Mouse (Mus musculus) monocyte, adult 2 months (primary cell): ENCODE results near the gene Hdac9.

ENCODE experiments used
- DNase-seq, 2 experiments: peaks; one replicate each; pipeline ENCODE4 v3.0.0; 2022; ENCODE audit warnings: low spot score in 2 of 2, low read depth in 1 of 2

Hdac9 gene

DNA sequence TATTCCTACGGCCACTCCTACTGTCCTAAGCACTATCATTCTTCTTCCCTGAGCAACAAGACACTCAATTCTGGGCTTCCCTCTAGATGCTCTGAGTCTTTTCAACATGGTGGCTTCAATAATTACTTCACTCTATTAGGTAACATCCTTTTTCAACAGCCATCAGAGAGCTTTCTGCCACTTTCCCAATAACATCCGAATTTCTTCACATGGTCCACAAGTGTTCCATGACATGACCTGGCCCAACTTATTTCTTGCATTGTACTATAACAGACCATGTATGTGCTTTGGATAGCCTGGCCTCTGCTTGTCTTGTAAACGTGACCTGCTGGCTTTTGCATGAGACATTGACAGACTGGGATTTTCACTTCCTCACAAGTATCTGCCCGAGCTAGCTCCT lies 538.3 kb downstream of the Hdac9 start:
- no peak for DNase-seq

DNA sequence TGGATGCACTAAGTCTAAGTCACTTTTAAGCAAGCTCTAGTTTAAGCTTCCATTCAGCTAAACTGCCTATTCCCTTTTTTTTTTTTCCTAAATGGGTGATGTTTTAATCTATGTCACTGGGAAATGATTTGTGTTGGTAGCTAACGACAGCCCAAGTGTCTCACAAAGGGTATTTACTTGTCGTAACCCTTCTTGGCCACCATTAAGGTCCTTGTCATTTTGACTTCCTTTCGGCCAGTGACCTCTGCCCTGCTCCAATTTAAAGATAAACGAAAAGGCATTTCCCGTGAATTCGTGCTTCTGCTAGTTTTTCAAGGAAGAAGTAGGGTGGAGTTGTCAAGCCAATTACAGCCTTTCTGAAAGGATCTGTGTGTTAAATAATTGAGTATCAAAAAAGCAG lies 565.0 kb downstream of the Hdac9 start:
- no peak for DNase-seq

DNA sequence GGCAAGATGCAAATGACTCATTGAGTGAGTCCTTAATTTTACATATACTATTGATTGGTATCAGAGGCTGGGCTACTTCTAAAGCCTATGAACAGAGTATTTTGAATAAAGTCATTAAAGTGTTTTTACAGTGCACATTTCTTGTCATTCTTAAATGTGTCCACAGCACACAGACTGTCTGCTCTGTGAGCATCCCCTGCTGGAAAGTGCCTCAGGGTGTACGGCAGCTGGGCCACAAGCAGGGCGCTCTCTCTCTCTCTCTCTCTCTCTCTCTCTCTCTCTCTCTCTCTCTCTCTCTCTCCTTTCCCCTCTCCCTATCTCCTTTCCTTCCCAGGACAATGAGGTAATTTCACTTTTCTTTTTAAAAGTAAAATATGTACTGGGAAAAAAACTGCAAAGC lies 569.4 kb downstream of the Hdac9 start:
- DNase-seq, result no peak

DNA sequence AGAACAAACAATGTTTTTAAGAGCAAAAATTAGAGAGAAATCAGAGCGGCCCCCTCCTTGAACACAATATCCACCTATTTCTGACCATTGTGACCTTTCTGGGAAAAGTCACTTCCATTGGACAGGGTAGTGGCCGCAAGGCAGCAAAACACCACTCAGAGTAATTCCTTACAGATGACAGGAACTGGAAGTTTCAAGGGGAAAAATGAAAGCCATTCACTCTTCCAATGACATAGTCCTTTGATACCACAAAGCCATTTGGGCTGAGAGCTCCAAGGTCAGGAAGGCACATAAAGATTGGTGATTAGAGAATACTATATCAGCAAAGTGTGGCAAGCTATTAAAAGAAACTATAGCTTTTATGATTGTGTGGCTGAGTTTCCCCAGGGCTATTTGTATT lies 574.1 kb downstream of the Hdac9 start:
- DNase-seq, result no peak

DNA sequence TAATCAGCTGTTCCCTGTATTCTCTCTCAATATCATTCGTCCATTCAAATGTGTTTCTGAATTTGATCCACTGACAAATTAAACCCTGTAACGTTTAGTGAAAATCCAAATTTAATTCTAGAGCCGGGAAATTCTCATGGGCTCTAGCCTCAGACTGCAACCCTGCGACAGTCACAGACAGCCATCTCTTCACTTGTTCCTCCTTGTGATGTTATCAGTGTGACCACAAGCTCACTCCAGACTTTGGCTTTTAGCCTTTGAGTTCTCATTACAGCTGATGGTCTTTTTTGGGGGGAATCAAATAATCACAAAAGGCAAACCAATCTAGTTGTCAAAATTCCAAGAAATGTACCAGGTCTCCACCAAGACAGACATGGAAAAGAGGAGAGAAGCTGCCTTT lies 578.0 kb downstream of the Hdac9 start:
- no peak for DNase-seq

DNA sequence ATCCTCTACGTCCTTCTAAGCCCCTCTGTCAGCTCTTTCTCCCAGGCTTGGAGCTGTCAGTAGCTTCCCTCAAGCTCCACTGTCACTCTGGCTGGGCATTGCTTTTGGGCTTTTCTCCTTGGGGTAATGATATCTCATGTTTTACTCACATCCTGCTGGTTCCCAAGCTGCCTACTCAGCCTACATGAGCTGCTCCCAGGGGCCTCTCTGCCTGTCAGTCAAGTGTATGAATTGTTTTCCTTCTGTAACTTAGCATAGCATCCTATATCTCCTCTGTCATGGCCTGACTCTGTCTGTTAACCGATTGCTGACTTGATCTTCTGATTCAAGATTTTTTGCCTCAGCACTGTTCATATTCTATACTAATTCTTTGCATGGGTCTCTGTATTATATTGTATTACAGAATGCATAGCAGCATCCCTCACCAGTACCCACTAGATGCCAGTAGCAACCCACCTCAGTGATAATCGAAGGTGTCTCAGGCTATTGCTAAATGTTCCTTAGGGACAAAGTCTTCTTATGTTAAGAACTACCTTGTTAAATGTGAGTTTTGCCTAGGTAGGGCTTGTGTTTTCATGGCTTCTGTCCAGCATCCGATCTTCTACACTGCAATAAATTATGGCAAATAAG lies 582.3 kb downstream of the Hdac9 start:
- DNase-seq, result no peak

DNA sequence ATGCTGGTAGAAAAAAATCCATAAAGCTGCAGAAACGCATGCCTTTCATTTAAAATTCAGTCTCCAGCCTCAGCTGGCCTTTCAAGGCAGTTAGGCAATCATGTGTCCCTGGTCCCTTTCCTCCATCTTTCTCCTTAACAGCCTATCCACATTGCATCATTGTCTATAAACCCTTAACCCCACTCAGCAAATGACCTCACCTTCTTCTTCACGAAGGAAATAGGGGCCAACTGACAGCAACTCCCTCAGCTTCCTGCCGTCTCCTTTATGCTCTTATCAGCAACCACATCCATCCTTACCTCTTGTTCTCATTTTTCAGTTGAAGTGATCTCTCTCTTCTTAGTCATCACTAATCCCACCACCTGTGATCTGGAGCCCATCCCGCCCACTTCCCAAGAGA lies 584.0 kb downstream of the Hdac9 start:
- no peak for DNase-seq

DNA sequence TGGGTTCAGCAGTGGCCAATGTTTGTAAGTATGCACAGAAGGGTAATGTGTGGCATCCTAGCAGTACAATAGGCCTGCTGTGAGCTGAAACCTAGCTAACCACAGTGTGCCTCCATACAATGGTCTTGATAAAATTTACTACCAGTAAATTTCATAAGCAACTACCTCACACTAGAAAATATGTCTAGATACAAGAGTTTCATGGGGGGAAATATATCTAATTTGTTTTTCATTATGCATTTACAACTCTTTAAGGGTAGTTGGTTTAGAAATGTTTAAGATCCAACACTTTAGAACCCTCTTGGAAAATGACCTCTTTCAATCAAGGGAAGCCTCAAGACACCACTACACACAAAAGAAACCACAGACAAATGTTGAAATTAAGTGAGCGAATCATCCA lies 589.8 kb downstream of the Hdac9 start:
- DNase-seq, result no peak

DNA sequence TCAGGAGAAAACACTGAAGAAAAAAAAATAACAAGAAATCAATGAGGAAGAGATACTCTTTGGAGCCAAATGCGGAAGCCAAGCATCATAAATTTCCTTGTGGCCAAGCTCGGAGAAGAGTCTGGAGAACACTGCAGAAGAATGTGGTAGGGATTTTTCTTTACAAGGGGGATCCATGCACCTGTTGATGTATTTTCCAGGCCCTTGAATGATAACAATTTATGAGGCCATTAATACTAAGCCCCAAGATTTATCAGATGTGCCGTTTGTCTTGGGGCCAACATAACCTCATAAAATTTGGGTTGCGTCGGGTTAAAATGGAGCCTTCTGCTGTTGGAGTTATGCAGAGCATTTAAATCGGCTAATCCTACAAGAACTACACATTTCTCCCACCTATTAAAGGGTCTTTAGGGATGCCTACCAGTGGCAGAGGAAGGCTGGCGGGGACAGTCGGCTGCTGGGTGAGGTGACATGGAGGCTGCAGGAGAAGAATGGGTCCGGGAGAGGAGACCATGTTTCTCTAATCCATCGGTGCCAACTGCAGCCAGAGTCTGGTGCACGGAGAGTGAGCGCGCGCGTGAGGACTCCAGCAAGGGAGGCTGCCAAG lies 604.7 kb downstream of the Hdac9 start:
- no peak for DNase-seq

DNA sequence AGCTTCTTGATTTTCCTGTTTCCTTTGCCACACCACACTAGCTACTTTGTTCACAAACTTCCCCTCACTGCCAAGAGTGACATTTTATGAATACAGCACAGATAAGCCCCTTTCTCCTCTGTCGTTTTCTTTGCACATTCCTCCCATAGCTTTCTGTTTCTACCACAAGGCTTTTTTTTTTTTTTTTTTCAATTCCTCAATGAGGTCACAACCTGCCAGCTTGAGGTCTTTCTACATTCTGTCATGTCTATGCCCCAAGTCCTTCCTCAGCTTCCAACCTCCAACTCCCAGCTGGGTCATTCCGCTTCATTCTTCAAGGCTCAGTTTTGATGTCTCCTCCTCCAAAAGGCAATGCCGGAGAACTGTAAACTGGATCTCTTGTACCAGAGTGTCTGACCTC lies 611.4 kb downstream of the Hdac9 start:
- no peak for DNase-seq

DNA sequence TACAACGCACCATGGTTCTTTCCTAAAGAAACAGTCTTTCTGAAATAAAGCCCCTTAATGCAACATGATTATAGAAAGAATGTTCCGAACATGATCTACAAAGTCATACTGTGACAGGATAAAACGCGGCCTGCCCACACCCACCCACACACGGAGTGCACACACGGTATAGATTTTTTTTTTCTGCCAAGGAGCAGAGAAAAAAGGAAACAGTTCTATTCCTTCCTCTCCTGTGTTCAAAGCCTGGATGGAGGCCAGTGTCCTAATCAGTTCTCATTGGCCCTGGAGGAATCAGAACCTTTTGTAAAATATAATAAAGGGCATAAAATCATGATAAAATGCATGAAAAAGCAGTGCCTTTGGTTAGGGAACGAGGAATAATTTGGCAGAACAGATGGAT lies 624.5 kb downstream of the Hdac9 start:
- DNase-seq, result no peak

DNA sequence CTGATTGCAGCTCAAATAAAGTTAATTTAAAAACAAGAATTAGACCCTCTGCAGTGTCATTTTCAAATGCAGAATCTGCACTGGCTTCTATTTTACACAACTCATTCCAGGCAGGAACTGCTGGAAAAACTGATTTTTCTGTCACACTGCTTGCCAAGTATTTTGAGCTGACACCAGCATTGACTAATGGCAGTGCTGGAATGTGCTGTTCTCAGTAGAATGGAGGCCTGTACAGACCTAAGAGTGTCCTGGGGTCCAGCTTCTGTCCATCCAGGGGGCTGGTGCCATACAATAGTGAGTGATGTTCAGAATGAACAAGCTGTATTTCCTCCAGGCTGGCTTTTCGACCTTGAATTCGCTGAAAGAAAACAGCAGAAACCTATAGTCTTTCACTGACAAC lies 629.7 kb downstream of the Hdac9 start:
- DNase-seq, result no peak

DNA sequence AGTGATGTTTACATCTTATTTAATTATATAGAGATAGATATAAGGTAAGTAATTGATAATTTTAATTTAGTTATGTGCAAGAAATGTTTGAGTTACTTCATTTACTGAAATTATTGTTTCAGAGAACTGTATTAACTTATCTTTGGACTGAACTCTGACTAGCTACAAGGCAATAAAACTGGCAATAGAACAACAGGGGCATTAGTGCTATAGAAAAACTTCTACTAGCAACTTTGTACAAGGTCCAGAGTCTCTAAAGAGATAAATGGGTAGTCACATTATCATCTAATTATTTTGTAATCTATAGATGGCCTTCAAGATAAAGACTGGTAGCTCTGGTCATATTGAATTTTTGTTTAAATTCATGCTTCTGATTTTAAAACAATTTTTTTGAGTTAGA lies 632.0 kb downstream of the Hdac9 start:
- no peak for DNase-seq

DNA sequence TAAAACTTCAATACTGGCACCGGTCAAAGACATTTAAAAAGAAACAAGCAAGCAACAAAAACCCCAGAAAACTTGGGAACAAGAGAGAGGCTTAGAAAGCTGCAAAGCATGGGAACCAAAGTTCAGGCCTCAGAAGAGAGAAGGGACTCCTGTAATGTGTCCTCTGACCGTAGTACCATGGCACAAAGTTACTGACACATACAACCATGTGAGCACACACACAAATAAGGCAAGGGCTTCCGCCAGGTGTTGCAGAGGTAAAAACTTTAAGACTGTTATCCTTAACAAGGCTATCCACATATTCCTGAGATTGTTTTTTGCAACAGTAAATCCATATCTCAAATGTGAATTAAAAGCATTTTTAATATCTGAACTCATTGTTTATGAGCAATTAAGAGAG lies 632.5 kb downstream of the Hdac9 start:
- no peak for DNase-seq

DNA sequence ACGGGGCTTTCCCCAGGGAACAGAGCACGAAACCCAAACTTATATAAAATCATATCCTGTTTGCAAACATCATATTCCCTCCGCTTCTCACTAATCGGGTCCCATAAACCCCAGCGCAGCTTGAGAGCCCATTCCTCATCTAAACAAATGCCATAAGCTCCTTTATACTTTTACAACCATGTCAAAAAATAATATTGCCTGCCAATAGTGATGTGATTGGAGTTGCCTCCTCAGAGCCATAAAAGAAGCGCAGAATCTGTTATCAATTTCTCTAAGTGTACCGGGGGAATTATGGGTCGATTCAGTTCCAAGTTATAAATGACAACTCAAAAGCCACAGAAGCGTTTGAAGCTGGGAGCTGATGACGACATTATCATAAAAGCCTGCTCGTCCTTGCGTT lies 638.1 kb downstream of the Hdac9 start:
- no peak for DNase-seq

DNA sequence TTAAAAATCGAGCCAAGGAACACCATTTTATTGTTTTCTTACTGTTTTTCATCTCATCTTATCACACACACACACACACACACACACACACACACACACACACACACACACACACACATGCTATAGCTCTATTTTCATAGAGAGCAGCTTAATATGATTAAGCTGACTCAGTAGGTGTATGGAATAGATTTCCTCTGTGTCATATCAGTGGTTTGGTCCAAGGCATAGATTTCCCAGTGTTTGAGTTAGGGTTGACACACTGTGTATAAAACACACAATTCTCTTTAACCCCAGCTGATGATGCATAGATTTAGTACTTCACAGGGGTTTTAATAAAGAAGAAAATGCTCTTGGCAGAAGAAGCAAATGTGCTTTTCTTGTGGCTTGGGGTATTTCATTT lies 643.1 kb downstream of the Hdac9 start:
- DNase-seq, result no peak

DNA sequence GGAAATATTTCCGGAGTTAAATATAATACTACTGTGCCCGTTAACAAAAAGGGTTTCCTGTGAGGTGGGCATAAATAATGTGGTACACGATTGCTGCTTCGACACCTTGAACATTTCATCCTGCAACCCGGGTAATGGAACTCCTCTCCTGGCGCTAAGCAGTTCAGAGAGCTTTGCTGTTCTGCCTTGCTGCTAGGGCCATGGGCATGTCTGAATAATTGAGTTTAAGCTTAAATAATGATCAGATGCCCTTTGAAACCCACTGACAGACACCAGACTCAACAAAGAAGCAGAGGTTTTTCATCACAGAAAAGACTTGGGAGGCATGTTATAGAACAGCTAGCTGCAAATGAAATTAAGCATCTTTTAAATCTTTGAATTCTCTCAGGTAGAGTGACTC lies 646.8 kb downstream of the Hdac9 start:
- no peak for DNase-seq

DNA sequence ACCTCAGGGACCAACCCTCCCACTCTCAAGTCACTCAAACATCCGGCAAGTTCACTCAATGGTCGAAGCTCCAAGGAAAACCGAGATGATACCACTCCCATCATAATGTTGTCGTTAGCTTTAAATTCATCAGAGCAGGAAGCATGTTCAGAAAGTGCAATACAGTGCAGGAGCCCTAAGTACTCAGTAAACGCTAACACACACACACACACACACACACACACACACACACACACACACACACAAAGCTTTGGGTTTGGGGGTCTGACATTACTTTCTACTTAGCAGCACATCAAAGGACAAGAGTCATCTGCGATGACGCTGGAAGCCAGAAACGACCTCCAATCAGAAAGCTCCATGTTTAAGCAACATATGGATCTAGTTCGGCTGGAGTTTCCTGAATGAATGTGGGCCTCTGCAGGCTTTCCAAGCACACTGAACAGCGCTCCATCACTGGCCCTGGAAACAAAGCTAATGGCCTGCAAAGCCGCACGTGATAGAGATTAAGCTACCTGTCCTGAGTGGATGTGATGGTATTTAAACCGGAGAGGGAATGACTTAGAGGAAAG lies 647.3 kb downstream of the Hdac9 start:
- no peak for DNase-seq

DNA sequence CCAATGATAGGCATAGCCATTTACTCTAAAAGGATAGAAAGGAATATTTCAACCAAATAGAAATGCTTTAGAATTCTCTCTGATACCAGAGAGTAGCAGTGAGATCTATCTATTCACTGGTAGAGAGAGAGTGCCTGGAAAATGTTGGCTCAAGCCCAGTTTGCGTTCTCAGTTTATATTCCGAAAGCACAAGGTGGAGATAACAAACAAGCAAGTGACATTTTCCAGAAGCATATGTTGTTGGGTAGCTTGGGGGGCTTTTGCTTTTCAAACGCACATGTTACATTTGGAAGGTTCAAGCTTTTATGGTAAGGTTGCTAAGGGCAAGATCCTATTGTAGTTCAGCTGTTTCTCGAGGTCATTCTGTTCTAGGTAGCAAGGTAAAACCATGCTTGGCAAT lies 657.2 kb downstream of the Hdac9 start:
- DNase-seq, result no peak

DNA sequence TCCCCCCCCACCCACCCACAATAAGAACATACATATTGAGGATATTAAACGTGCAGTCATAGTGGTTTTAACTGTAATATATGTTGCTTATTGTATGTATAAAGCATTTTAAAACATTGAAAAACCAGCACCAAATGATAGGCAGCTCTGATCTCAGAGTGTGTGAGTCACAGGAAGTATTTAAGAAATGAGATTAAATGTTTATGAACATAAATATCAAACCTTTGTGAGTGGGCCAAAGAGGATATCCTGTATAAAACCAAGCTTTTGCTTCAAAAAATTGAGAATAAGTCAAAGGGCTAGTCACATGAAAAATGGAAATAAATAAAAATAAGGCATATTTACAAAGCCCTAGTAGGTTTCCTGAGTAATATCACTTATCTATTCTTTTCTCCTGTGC lies 667.7 kb downstream of the Hdac9 start:
- no peak for DNase-seq

DNA sequence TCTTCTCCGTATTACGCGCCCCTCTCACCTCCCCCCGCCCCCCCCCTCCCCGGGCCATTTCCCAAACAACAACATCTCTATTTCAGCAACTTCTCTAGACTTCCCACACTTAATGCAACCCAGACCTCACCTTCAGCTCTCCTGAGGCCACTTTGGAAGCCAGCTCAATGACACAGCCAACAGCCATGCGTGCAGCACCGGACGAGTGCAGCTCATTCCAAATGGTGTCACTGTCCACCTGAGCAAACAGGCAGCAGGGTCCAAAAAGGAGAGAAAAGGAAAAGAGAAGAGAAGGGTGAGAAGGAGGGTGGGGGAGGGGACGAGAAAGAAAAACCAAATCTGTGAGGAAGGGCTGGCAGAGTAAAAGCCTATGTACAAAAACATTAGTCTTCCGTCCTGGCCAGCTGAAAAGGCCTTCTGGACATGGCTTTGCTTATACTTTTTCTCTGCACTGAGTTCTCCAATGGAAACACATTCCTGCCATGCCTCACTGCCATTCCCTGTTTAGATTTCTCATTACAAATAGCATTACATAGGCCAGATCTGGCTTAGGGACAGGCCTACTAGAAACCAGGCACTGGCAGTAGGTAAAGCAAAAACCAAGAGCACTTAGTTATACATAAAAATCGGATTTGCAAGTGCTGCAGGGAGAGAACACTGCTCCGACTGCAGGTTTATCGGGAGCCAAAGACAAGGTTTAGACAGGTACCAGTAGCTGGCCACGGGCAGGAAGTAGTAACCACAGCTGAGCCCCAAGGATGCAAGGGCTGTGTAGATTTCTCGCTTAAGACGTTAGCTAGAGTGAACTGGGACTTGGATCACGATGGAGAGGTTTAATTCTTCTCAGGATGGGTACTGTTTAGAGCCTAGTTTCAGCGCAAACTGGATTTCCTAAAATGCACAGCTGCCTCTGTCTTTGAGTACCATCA lies 668.4 kb downstream of the Hdac9 start:
- no peak for DNase-seq

DNA sequence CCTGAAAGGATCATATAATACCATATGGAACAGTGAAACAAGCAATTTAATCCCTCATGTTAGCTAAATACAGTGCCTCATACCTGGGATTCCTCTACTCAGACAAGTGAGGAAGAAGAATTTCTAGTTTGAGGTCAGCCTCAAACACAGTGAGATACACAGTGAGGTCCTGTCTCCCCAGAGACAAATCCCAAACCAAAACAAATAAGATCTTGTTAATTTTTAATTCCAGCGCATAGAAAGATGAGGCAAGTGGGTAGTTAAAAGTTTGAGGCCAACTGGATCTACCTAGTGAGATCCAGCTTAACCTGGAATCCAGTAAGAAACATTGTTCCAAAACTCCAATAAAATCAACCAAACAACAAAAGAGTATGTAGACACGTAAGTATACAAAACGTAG lies 678.1 kb downstream of the Hdac9 start:
- DNase-seq, result no peak
